Mouse (Mus musculus) left cerebral cortex, adult 2 months (tissue): ENCODE results near the gene 2210011C24Rik. TPM values are rescaled to one million over a fixed set of nuclear protein-coding genes. Genes with fewer than 3 reads are reported as not detected.

ENCODE experiments used
- DNase-seq, 2 experiments: peaks; one replicate each; pipeline ENCODE4 v3.0.0; 2021 to 2022; ENCODE audit warnings: low spot score in 2 of 2, mixed read lengths in 1 of 2; ENCODE audit errors: extremely low spot score in 1 of 2
- H3K27ac ChIP-seq: fragments of 200-600 bp; 2 replicates; pipeline ENCODE4 v1.8.1; 2022
- H3K4me3 ChIP-seq: fragments of 200-600 bp; 2 replicates; pipeline ENCODE4 v1.8.1; 2022
- CTCF ChIP-seq: fragments of 200-600 bp; IDR thresholded peaks from 2 replicates; pipeline ENCODE4 v1.8.1; 2022; ENCODE audit warnings: antibody characterized with exemption, mild to moderate bottlenecking, moderate library complexity
- intact Hi-C: fragments of 180-260 bp; cut with DNase I; formaldehyde crosslinking; loops from one replicate; pipeline ENCODE4 v1.15.1; 2025
- total RNA-seq, 2 experiments: library from RNA; stranded (reverse); gene quantifications; 2 replicates each; pipeline ENCODE4 v1.2.3; 2021

The 2210011C24Rik gene
- total RNA-seq, 2 experiments from 2014 or later: 1.0 to 1.3 TPM

GRCm38 (mm10) chr8:84001281-84002000 is 10.5 kb downstream of the 2210011C24Rik start, which contains the start of gene 1700067K01Rik:
Gene 1700067K01Rik (plus strand): TSS chr8:84001502.
- no peak for TF ChIP-seq CTCF
- no peak for DNase-seq
- intact Hi-C loops: no loop called here
- Histone ChIP-seq H3K27ac (no peak within 1 kb of the TSS), H3K4me3 (no peak within 1 kb of the TSS)

- H3K27ac ChIP-seq: no peak overlapping the region
- intact Hi-C loops: no loop called here
- no peak for DNase-seq
- TF ChIP-seq CTCF: no peak
- no peak overlapping the region for H3K4me3 ChIP-seq
These were observed 12.1 kb downstream of the 2210011C24Rik start for GRCm38 (mm10) chr8:83999825-84000224.

- DNase-seq: no peak
- H3K4me3 ChIP-seq: peak overlapping the region; percentile 70
- intact Hi-C loops: no loop called here
- no peak for TF ChIP-seq CTCF
- no peak overlapping the region for H3K27ac ChIP-seq
These were observed 12.8 kb downstream of the 2210011C24Rik start for GRCm38 (mm10) chr8:83999057-83999705.

GRCm38 (mm10) chr8:83998231-83999056 is 13.5 kb downstream of the 2210011C24Rik start:
- intact Hi-C loops: no loop called here
- Histone ChIP-seq H3K27ac (0 out of 2 replicates have a peak overlapping the region, but pooled peaks have one; percentile 25), H3K4me3 (peak overlapping the region; percentile 70)
- DNase-seq: peak in 1 of 2 experiments; percentile 54
- TF ChIP-seq CTCF: peak; percentile 48

GRCm38 (mm10) chr8:83997511-83998141 is 14.3 kb downstream of the 2210011C24Rik start, which contains the start of gene Samd1:
Gene Samd1 (plus strand): TSS chr8:83997672.
- intact Hi-C loops: loop anchor here (2.0 kb wide), 2 partner anchors 43 to 99 kb away; partner anchors contain the start of genes Asf1b and Gm10644
- DNase-seq: peak in 1 of 2 experiments; percentile 64
- Histone ChIP-seq H3K27ac (peak within 1 kb of the TSS; percentile 86), H3K4me3 (peak within 1 kb of the TSS; percentile 70)
- TF ChIP-seq CTCF: no peak

GRCm38 (mm10) chr8:83996567-83997505 is 15.1 kb downstream of the 2210011C24Rik start:
- H3K27ac ChIP-seq: peak overlapping the region; percentile 86
- no peak for TF ChIP-seq CTCF
- peak overlapping the region; percentile 63 for H3K4me3 ChIP-seq
- peak; percentile 66 to 83 for DNase-seq
- intact Hi-C loops: loop anchor here (2.0 kb wide), 2 partner anchors 42 to 98 kb away; partner anchors contain the start of genes Asf1b and Gm10644

GRCm38 (mm10) chr8:83995973-83996372 is 16.0 kb downstream of the 2210011C24Rik start:
- intact Hi-C loops: loop anchor here (2.0 kb wide), 3 partner anchors 19 to 97 kb away; partner anchors contain the start of genes Asf1b and Gm10644
- no peak for TF ChIP-seq CTCF
- H3K4me3 ChIP-seq: no peak overlapping the region
- DNase-seq: no peak
- peak overlapping the region; percentile 86 for H3K27ac ChIP-seq

GRCm38 (mm10) chr8:83994030-83994429 is 17.9 kb downstream of the 2210011C24Rik start:
- no peak overlapping the region for H3K4me3 ChIP-seq
- DNase-seq: no peak
- intact Hi-C loops: loop anchor here (2.0 kb wide), 1 partner anchor 17 kb away; no protein-coding TSS in a partner anchor
- no peak for TF ChIP-seq CTCF
- no peak overlapping the region for H3K27ac ChIP-seq

GRCm38 (mm10) chr8:83992488-83992887 is 19.5 kb downstream of the 2210011C24Rik start:
- no peak for TF ChIP-seq CTCF
- DNase-seq: no peak
- intact Hi-C loops: no loop called here
- Histone ChIP-seq H3K4me3 (no peak overlapping the region), H3K27ac (no peak overlapping the region)

GRCm38 (mm10) chr8:83990170-83990569 is 21.8 kb downstream of the 2210011C24Rik start:
- no peak overlapping the region for H3K27ac ChIP-seq
- TF ChIP-seq CTCF: no peak
- H3K4me3 ChIP-seq: no peak overlapping the region
- no peak for DNase-seq
- intact Hi-C loops: no loop called here
